Mouse (Mus musculus): ENCODE measurements around the gene Gm45521. TPM values are rescaled to one million over a fixed set of nuclear protein-coding genes. Genes with fewer than 3 reads are reported as not detected.

The Gm45521 gene
- polyA plus RNA-seq, 1 experiment from 2014 or later = not detected

DNA sequence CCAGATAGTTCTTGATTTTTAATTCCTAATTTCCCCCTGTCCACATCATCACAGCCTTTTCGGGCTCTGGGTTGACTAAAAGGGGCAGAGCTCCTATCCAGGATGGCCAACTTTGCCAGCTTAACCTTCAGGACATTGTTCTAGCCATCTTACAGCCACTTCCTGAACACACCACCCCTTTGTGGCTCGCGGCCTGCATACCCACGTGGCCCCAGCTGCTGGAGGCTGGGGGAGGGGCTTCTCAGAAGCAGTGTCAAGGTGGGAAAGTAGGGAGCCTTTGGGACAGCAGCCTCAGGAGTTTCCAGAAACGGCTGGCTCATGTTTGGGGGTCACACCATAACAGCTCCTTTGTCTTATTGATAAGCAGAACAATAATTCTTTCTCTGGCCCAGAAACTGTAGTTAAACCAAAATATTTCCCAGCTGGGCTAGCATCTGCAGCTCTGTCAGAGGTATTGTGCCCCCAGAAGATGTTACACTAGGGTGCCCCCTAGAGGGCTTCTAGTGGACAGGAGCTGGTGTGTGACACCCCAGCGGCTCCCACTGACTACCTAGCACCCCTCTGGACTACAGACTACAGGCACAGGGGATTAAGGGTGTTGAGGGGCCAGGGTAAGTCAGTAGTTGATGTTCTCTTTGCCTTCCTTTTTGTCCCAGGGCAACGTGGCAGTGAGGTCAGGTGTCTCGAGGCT, 12.6 kb upstream of the Gm45521 start:
- H3K4me2 ChIP-seq (ENCODE audit: low read depth, low read length) = no peak overlapping the region
- H3K27ac ChIP-seq (ENCODE audit: low read length) = no peak overlapping the region
- peaks cover 11% of the 10 kb centered on the region; the same call in 1 of the 2 replicates for H3K4me1 ChIP-seq (ENCODE audit: control insufficient read depth, insufficient read depth, low read length)
- no peak for ATAC-seq (ENCODE audit: insufficient read depth, low FRiP score)
- no peak overlapping the region for H3K9ac ChIP-seq (ENCODE audit: low read length)
- 0 out of 2 replicates have a peak, but pooled peaks cover 6% of the 10 kb centered on the region for H3K36me3 ChIP-seq (ENCODE audit: control insufficient read depth, insufficient read depth, low read length)
- H3K27me3 ChIP-seq (ENCODE audit: control insufficient read depth, insufficient read depth, low read length) = no peaks in the 10 kb centered on the region
- no peaks in the 10 kb centered on the region for H3K9me3 ChIP-seq (replicated peaks; ENCODE audit: control insufficient read depth, low read length)
- no peak overlapping the region for H3K4me3 ChIP-seq (replicated peaks; ENCODE audit: low read length)
- WGBS = 47% methylated on average over 8 of the region's 8 CpGs

DNA sequence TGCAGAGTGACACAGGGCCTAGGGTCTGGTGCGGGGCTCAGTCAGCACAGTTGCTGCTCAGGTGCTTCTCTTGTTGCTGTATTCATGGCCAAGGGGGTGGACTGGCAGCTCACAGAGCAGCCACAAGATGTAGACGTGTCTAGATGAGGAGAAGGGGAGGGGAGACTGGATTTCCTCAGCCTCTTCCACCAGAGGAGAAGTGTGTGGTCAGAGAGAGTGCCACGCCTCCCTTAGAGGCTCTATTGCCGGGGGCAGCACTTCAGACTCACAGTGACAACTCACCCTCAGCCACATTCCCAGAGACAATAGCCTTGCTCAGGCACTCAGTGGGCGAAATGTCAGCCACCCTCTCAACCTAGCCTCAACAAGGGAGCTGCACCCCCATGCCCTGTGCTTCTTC, 11.8 kb upstream of the Gm45521 start:
- Histone ChIP-seq H3K4me2 (ENCODE audit: low read depth, low read length) (no peak overlapping the region), H3K9me3 (replicated peaks; ENCODE audit: control insufficient read depth, low read length) (no peaks in the 10 kb centered on the region), H3K4me1 (ENCODE audit: control insufficient read depth, insufficient read depth, low read length) (peaks cover 11% of the 10 kb centered on the region; the same call in 1 of the 2 replicates), H3K27me3 (ENCODE audit: control insufficient read depth, insufficient read depth, low read length) (no peaks in the 10 kb centered on the region), H3K36me3 (ENCODE audit: control insufficient read depth, insufficient read depth, low read length) (0 out of 2 replicates have a peak, but pooled peaks cover 6% of the 10 kb centered on the region), H3K27ac (ENCODE audit: low read length) (no peak overlapping the region), H3K9ac (ENCODE audit: low read length) (no peak overlapping the region), H3K4me3 (replicated peaks; ENCODE audit: low read length) (no peak overlapping the region)
- WGBS = 74% methylated on average over 5 of the region's 5 CpGs
- ATAC-seq (ENCODE audit: insufficient read depth, low FRiP score) = no peak

DNA sequence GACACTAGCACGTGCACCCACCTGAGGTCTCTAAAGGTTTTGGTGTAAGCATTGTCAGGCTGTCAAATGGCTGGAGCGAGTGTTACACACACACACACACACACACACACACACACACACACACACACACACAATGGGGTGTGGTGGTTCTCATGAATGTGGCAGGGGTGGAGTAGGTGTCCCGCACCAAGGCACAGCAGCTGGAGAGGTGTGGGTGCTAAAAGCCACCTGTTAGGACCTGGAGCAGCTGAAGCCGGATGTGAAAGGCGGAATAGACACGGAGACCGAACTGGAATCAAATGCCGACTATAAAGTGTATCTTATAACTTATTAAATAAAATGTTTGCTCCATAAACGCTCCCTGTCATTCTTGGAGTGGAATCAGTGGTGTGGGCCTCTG, 5.9 kb upstream of the Gm45521 start:
- 83% methylated on average over 9 of the region's 9 CpGs for WGBS
- no peaks in the 10 kb centered on the region for H3K36me3 ChIP-seq (ENCODE audit: control insufficient read depth, insufficient read depth, low read length)
- no peak overlapping the region for H3K27ac ChIP-seq (ENCODE audit: low read length)
- no peak overlapping the region for H3K9ac ChIP-seq (ENCODE audit: low read length)
- no peaks in the 10 kb centered on the region for H3K27me3 ChIP-seq (ENCODE audit: control insufficient read depth, insufficient read depth, low read length)
- H3K4me2 ChIP-seq (ENCODE audit: low read depth, low read length) = no peak overlapping the region
- H3K4me1 ChIP-seq (ENCODE audit: control insufficient read depth, insufficient read depth, low read length) = peaks cover 19% of the 10 kb centered on the region
- no peaks in the 10 kb centered on the region for H3K9me3 ChIP-seq (replicated peaks; ENCODE audit: control insufficient read depth, low read length)
- no peak for ATAC-seq (ENCODE audit: insufficient read depth, low FRiP score)
- H3K4me3 ChIP-seq (replicated peaks; ENCODE audit: low read length) = no peak overlapping the region

DNA sequence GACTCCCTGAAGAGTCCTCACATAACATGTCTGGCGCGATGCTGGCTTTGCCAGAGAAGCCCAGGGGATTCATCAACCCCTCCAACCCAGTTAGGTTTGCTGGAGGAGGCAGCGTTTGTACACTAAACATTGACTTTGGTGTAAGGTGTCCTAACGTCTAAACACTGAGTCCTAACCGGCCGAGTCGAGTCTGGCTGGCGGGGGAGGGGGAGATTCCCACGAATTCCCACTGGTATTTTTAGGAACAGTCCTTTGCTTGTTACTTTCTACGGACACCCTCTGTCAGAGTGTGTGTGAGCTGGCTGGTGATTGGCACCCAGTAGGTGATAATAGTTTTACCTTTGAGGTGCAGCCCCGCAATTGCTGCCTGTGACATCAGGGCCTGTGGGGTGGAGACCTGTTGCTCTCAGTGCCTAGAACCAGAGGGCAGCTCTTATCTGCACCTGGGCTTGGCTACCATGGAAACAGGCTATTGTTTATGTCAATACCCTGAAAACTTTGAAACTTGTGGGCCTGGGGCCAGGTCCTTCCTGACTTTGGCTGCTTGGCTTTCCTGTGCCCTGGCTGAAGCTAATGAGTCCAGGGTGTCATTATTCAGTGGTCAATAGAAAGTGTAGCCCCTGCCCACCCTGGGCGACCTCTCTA, 4.4 kb upstream of the Gm45521 start:
- no peaks in the 10 kb centered on the region for H3K9me3 ChIP-seq (replicated peaks; ENCODE audit: control insufficient read depth, low read length)
- H3K4me3 ChIP-seq (replicated peaks; ENCODE audit: low read length) = no peak overlapping the region
- no peak overlapping the region for H3K4me2 ChIP-seq (ENCODE audit: low read depth, low read length)
- no peaks in the 10 kb centered on the region for H3K27me3 ChIP-seq (ENCODE audit: control insufficient read depth, insufficient read depth, low read length)
- peaks cover 19% of the 10 kb centered on the region for H3K4me1 ChIP-seq (ENCODE audit: control insufficient read depth, insufficient read depth, low read length)
- H3K9ac ChIP-seq (ENCODE audit: low read length) = peak overlapping the region; percentile 36
- H3K36me3 ChIP-seq (ENCODE audit: control insufficient read depth, insufficient read depth, low read length) = no peaks in the 10 kb centered on the region
- 15% methylated on average over 12 of the region's 12 CpGs for WGBS
- H3K27ac ChIP-seq (ENCODE audit: low read length) = peak overlapping the region; percentile 92
- peak; percentile 88 for ATAC-seq (ENCODE audit: insufficient read depth, low FRiP score)

DNA sequence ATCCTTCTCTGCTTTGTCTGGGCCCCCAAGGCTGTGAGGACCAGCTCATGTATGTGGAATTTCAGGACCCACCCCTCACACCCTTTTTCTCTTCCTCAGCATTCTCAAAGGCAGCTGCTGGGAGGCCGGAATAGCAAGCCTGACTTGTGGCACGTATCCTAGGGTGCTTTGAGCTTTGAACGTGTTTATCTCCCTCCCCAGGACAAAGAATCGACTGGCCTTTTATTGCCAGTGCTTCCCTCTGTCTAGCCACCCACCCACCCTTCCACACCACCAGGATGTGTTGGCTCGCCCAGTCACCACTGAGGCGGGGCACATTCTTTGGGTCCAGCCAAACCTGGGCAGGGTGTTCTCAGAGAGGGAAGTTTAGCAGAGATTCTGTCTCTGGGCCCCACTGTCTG, 3.0 kb upstream of the Gm45521 start:
- H3K27me3 ChIP-seq (ENCODE audit: control insufficient read depth, insufficient read depth, low read length) = no peaks in the 10 kb centered on the region
- peak; percentile 79 for ATAC-seq (ENCODE audit: insufficient read depth, low FRiP score)
- peak overlapping the region; percentile 92 for H3K27ac ChIP-seq (ENCODE audit: low read length)
- H3K4me3 ChIP-seq (replicated peaks; ENCODE audit: low read length) = no peak overlapping the region
- peaks cover 19% of the 10 kb centered on the region for H3K4me1 ChIP-seq (ENCODE audit: control insufficient read depth, insufficient read depth, low read length)
- H3K9ac ChIP-seq (ENCODE audit: low read length) = 0 out of 2 replicates have a peak overlapping the region, but pooled peaks have one; percentile 25
- no peaks in the 10 kb centered on the region for H3K9me3 ChIP-seq (replicated peaks; ENCODE audit: control insufficient read depth, low read length)
- no peaks in the 10 kb centered on the region for H3K36me3 ChIP-seq (ENCODE audit: control insufficient read depth, insufficient read depth, low read length)
- H3K4me2 ChIP-seq (ENCODE audit: low read depth, low read length) = no peak overlapping the region
- 29% methylated on average over 6 of the region's 6 CpGs for WGBS

DNA sequence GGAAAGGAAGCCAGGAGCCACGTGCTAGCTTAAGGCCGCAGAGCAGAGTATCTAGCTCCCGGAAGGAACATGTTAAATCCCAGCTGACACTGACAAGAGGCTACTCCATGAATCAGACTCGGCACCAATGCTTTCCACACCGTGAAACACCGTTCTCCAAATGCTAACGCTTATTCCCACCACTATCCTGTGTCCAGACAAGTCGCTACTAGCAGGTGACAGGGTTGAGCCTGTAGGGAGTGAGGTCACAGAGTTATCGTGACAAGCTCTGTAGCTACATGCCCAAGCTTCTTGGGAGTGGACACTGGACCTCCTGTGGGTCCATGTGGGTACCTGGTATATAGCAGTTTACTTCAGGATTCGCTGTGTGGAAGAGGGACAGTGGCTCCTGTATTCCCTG, 661 bp upstream of the Gm45521 start:
- H3K9ac ChIP-seq (ENCODE audit: low read length) = no peak overlapping the region
- peak overlapping the region; percentile 60 for H3K27ac ChIP-seq (ENCODE audit: low read length)
- H3K4me2 ChIP-seq (ENCODE audit: low read depth, low read length) = no peak overlapping the region
- H3K4me3 ChIP-seq (replicated peaks; ENCODE audit: low read length) = no peak overlapping the region
- H3K36me3 ChIP-seq (ENCODE audit: control insufficient read depth, insufficient read depth, low read length) = no peaks in the 10 kb centered on the region
- H3K9me3 ChIP-seq (replicated peaks; ENCODE audit: control insufficient read depth, low read length) = no peaks in the 10 kb centered on the region
- no peak for ATAC-seq (ENCODE audit: insufficient read depth, low FRiP score)
- 63% methylated on average over 10 of the region's 10 CpGs for WGBS
- H3K27me3 ChIP-seq (ENCODE audit: control insufficient read depth, insufficient read depth, low read length) = no peaks in the 10 kb centered on the region
- peaks cover 23% of the 10 kb centered on the region for H3K4me1 ChIP-seq (ENCODE audit: control insufficient read depth, insufficient read depth, low read length)

DNA sequence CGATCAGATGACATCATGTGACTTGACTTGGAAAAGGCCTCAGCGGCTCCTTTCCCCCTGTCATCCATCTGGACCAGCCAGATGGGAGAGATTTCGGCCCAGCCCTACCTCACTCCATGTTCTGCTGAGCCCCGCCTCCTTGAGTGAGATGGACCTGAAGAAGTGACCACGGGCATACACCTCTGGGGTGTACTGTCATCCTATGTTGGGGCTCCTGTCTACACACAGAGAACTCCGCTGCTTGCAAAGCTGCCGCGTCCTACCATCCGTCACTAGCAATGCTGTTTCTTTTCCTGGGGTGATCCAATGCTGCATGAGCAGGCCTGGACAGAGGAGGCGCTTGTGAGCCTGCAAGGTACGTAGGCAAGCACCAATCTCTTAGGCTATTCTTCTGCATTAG, 3.5 kb downstream of the Gm45521 start:
- 65% methylated on average over 11 of the region's 11 CpGs for WGBS
- H3K4me1 ChIP-seq (ENCODE audit: control insufficient read depth, insufficient read depth, low read length) = peaks cover 13% of the 10 kb centered on the region
- H3K9ac ChIP-seq (ENCODE audit: low read length) = no peak overlapping the region
- no peaks in the 10 kb centered on the region for H3K36me3 ChIP-seq (ENCODE audit: control insufficient read depth, insufficient read depth, low read length)
- no peaks in the 10 kb centered on the region for H3K27me3 ChIP-seq (ENCODE audit: control insufficient read depth, insufficient read depth, low read length)
- no peak overlapping the region for H3K4me3 ChIP-seq (replicated peaks; ENCODE audit: low read length)
- no peak overlapping the region for H3K27ac ChIP-seq (ENCODE audit: low read length)
- H3K9me3 ChIP-seq (replicated peaks; ENCODE audit: control insufficient read depth, low read length) = no peaks in the 10 kb centered on the region
- no peak for ATAC-seq (ENCODE audit: insufficient read depth, low FRiP score)
- no peak overlapping the region for H3K4me2 ChIP-seq (ENCODE audit: low read depth, low read length)

DNA sequence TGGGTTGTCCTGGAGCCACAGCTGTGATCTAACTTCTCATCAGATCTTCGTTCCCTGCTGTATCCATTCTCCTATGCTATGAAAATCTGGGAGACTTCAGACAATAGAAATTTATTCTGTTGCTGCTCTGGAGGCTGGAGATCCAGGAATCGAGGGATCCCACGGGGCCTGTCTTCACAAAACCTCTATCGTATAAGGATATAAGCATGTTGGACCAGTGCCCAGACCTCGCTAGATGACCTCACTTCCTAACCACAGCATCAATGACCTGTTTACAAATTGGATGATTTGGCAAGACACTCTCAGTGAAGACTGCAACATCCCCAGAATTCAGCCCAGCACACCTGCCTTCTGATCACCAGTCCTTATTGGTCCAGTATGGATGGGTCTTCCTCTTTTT, 4.6 kb downstream of the Gm45521 start:
- H3K4me2 ChIP-seq (ENCODE audit: low read depth, low read length) = no peak overlapping the region
- no peak for ATAC-seq (ENCODE audit: insufficient read depth, low FRiP score)
- H3K27me3 ChIP-seq (ENCODE audit: control insufficient read depth, insufficient read depth, low read length) = no peaks in the 10 kb centered on the region
- no peak overlapping the region for H3K9ac ChIP-seq (ENCODE audit: low read length)
- H3K4me3 ChIP-seq (replicated peaks; ENCODE audit: low read length) = no peak overlapping the region
- H3K4me1 ChIP-seq (ENCODE audit: control insufficient read depth, insufficient read depth, low read length) = peaks cover 13% of the 10 kb centered on the region
- no peak overlapping the region for H3K27ac ChIP-seq (ENCODE audit: low read length)
- H3K9me3 ChIP-seq (replicated peaks; ENCODE audit: control insufficient read depth, low read length) = no peaks in the 10 kb centered on the region
- WGBS = 25% methylated on average over 5 of the region's 5 CpGs
- no peaks in the 10 kb centered on the region for H3K36me3 ChIP-seq (ENCODE audit: control insufficient read depth, insufficient read depth, low read length)

DNA sequence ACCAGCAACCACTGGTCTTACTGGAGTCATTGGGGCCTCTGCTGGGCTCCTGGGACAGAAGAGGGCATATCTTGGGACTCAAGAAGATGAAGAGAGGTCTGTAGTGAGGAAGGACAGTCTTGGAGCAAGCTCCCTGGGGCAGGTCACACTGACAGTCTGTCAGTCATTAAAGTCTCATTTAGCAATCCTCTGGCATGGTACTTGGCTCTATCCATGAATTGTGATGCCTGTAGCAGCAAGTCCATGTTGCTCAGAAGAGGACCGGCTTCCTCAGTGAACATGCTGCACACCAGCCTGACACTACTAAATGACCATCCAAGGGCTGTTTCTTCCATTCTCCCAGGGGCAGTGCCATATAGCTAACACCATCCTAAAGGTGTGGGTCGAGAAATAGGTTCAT, 5.5 kb downstream of the Gm45521 start:
- Histone ChIP-seq H3K27ac (ENCODE audit: low read length) (no peak overlapping the region), H3K4me1 (ENCODE audit: control insufficient read depth, insufficient read depth, low read length) (peaks cover 13% of the 10 kb centered on the region), H3K27me3 (ENCODE audit: control insufficient read depth, insufficient read depth, low read length) (no peaks in the 10 kb centered on the region), H3K4me3 (replicated peaks; ENCODE audit: low read length) (no peak overlapping the region), H3K36me3 (ENCODE audit: control insufficient read depth, insufficient read depth, low read length) (no peaks in the 10 kb centered on the region), H3K9me3 (replicated peaks; ENCODE audit: control insufficient read depth, low read length) (no peaks in the 10 kb centered on the region), H3K9ac (ENCODE audit: low read length) (no peak overlapping the region), H3K4me2 (ENCODE audit: low read depth, low read length) (no peak overlapping the region)
- 90% methylated on average over 2 of the region's 2 CpGs for WGBS
- no peak for ATAC-seq (ENCODE audit: insufficient read depth, low FRiP score)
